Mouse (Mus musculus): ENCODE results near the gene H2-Ab1. TPM values are rescaled to one million over a fixed set of nuclear protein-coding genes. Genes with fewer than 3 reads are reported as not detected.

Gene H2-Ab1
- polyA plus RNA-seq, 1 experiment from 2014 or later = 17.1 TPM

GRCm38 (mm10) chr17:34240916-34241315 lies 16.6 kb upstream of the H2-Ab1 start:
- Histone ChIP-seq H3K27ac (no peak overlapping the region), H3K4me1 (replicated peaks) (no peaks in the 10 kb centered on the region), H3K9me3 (no peaks in the 10 kb centered on the region), H3K4me2 (replicated peaks) (no peak overlapping the region), H3K4me3 (replicated peaks) (no peak overlapping the region), H3K27me3 (replicated peaks) (no peaks in the 10 kb centered on the region), H3K9ac (no peak overlapping the region), H3K36me3 (no peaks in the 10 kb centered on the region)
- no peak for ATAC-seq
- 65% methylated on average over 6 of the region's 6 CpGs for WGBS

GRCm38 (mm10) chr17:34244656-34245055 lies 12.8 kb upstream of the H2-Ab1 start:
- H3K36me3 ChIP-seq = no peaks in the 10 kb centered on the region
- H3K4me2 ChIP-seq (replicated peaks) = no peak overlapping the region
- H3K4me3 ChIP-seq (replicated peaks) = no peak overlapping the region
- ATAC-seq = no peak
- H3K9me3 ChIP-seq = no peaks in the 10 kb centered on the region
- 75% methylated on average over 4 of the region's 4 CpGs for WGBS
- H3K27ac ChIP-seq = no peak overlapping the region
- H3K27me3 ChIP-seq (replicated peaks) = no peaks in the 10 kb centered on the region
- no peaks in the 10 kb centered on the region for H3K4me1 ChIP-seq (replicated peaks)
- H3K9ac ChIP-seq = no peak overlapping the region

GRCm38 (mm10) chr17:34247047-34247446 lies 10.4 kb upstream of the H2-Ab1 start:
- Histone ChIP-seq H3K27me3 (replicated peaks) (no peaks in the 10 kb centered on the region), H3K4me2 (replicated peaks) (no peak overlapping the region), H3K9me3 (no peaks in the 10 kb centered on the region), H3K9ac (0 out of 2 replicates have a peak overlapping the region, but pooled peaks have one; percentile 13), H3K27ac (no peak overlapping the region), H3K36me3 (no peaks in the 10 kb centered on the region), H3K4me1 (replicated peaks) (no peaks in the 10 kb centered on the region), H3K4me3 (replicated peaks) (no peak overlapping the region)
- 89% methylated on average over 3 of the region's 3 CpGs for WGBS
- ATAC-seq = no peak

GRCm38 (mm10) chr17:34248764-34249163 lies 8.7 kb upstream of the H2-Ab1 start:
- WGBS = 55% methylated on average over 2 of the region's 2 CpGs
- H3K9ac ChIP-seq = no peak overlapping the region
- no peak overlapping the region for H3K4me2 ChIP-seq (replicated peaks)
- no peak overlapping the region for H3K27ac ChIP-seq
- H3K9me3 ChIP-seq = no peaks in the 10 kb centered on the region
- H3K4me3 ChIP-seq (replicated peaks) = no peak overlapping the region
- no peak for ATAC-seq
- H3K36me3 ChIP-seq = no peaks in the 10 kb centered on the region
- no peaks in the 10 kb centered on the region for H3K4me1 ChIP-seq (replicated peaks)
- no peaks in the 10 kb centered on the region for H3K27me3 ChIP-seq (replicated peaks)

GRCm38 (mm10) chr17:34249361-34249760 lies 8.1 kb upstream of the H2-Ab1 start:
- H3K36me3 ChIP-seq = no peaks in the 10 kb centered on the region
- no peak for ATAC-seq
- H3K4me1 ChIP-seq (replicated peaks) = no peaks in the 10 kb centered on the region
- H3K9ac ChIP-seq = no peak overlapping the region
- H3K4me3 ChIP-seq (replicated peaks) = no peak overlapping the region
- H3K4me2 ChIP-seq (replicated peaks) = no peak overlapping the region
- H3K27me3 ChIP-seq (replicated peaks) = no peaks in the 10 kb centered on the region
- 40% methylated on average over 3 of the region's 3 CpGs for WGBS
- H3K27ac ChIP-seq = no peak overlapping the region
- no peaks in the 10 kb centered on the region for H3K9me3 ChIP-seq

GRCm38 (mm10) chr17:34249878-34250277 lies 7.6 kb upstream of the H2-Ab1 start:
- H3K4me3 ChIP-seq (replicated peaks) = no peak overlapping the region
- no peaks in the 10 kb centered on the region for H3K9me3 ChIP-seq
- no peaks in the 10 kb centered on the region for H3K36me3 ChIP-seq
- H3K27ac ChIP-seq = no peak overlapping the region
- no peak for ATAC-seq
- no peaks in the 10 kb centered on the region for H3K4me1 ChIP-seq (replicated peaks)
- no peak overlapping the region for H3K4me2 ChIP-seq (replicated peaks)
- WGBS = 17% methylated on average over 4 of the region's 4 CpGs
- H3K9ac ChIP-seq = no peak overlapping the region
- no peaks in the 10 kb centered on the region for H3K27me3 ChIP-seq (replicated peaks)

GRCm38 (mm10) chr17:34251666-34252065 lies 5.8 kb upstream of the H2-Ab1 start:
- WGBS = 60% methylated on average over 4 of the region's 4 CpGs
- H3K4me1 ChIP-seq (replicated peaks) = no peaks in the 10 kb centered on the region
- no peak overlapping the region for H3K4me2 ChIP-seq (replicated peaks)
- H3K4me3 ChIP-seq (replicated peaks) = no peak overlapping the region
- no peaks in the 10 kb centered on the region for H3K36me3 ChIP-seq
- H3K27ac ChIP-seq = no peak overlapping the region
- H3K9me3 ChIP-seq = no peaks in the 10 kb centered on the region
- no peak overlapping the region for H3K9ac ChIP-seq
- H3K27me3 ChIP-seq (replicated peaks) = no peaks in the 10 kb centered on the region
- ATAC-seq = no peak

- 81% methylated on average over 5 of the region's 5 CpGs for WGBS
- no peak for ATAC-seq
- Histone ChIP-seq H3K27me3 (replicated peaks) (no peaks in the 10 kb centered on the region; the same call in 1 of the 2 replicates), H3K4me3 (replicated peaks) (no peak overlapping the region), H3K4me1 (replicated peaks) (no peaks in the 10 kb centered on the region), H3K9ac (no peak overlapping the region), H3K9me3 (no peaks in the 10 kb centered on the region), H3K36me3 (no peaks in the 10 kb centered on the region), H3K27ac (no peak overlapping the region), H3K4me2 (replicated peaks) (no peak overlapping the region)
Observed at GRCm38 (mm10) chr17:34256501-34256900, 988 bp upstream of the H2-Ab1 start.

GRCm38 (mm10) chr17:34260551-34260950 lies 3.1 kb downstream of the H2-Ab1 start:
- Histone ChIP-seq H3K27ac (no peak overlapping the region), H3K4me1 (replicated peaks) (peaks cover 18% of the 10 kb centered on the region), H3K27me3 (replicated peaks) (peaks cover 13% of the 10 kb centered on the region), H3K4me3 (replicated peaks) (no peak overlapping the region), H3K9me3 (no peaks in the 10 kb centered on the region), H3K4me2 (replicated peaks) (no peak overlapping the region), H3K36me3 (no peaks in the 10 kb centered on the region), H3K9ac (no peak overlapping the region)
- 44% methylated on average over 5 of the region's 5 CpGs for WGBS
- no peak for ATAC-seq

- WGBS = 22% methylated on average over 4 of the region's 4 CpGs
- H3K27ac ChIP-seq = no peak overlapping the region
- no peaks in the 10 kb centered on the region for H3K36me3 ChIP-seq
- H3K27me3 ChIP-seq (replicated peaks) = peaks cover 13% of the 10 kb centered on the region
- H3K9me3 ChIP-seq = no peaks in the 10 kb centered on the region
- peaks cover 18% of the 10 kb centered on the region for H3K4me1 ChIP-seq (replicated peaks)
- no peak overlapping the region for H3K4me2 ChIP-seq (replicated peaks)
- H3K9ac ChIP-seq = no peak overlapping the region
- peak; percentile 53; the same call in 1 of the 2 replicates for ATAC-seq
- H3K4me3 ChIP-seq (replicated peaks) = no peak overlapping the region
Observed at GRCm38 (mm10) chr17:34261502-34261901, 4.0 kb downstream of the H2-Ab1 start.

- H3K4me3 ChIP-seq (replicated peaks) = peak overlapping the region; percentile 54
- H3K9ac ChIP-seq = peak overlapping the region; percentile 26; the same call in 1 of the 2 replicates
- H3K36me3 ChIP-seq = no peaks in the 10 kb centered on the region
- WGBS = 1% methylated on average over 8 of the region's 8 CpGs
- H3K27ac ChIP-seq = no peak overlapping the region
- no peaks in the 10 kb centered on the region for H3K9me3 ChIP-seq
- H3K4me1 ChIP-seq (replicated peaks) = peaks cover 18% of the 10 kb centered on the region
- H3K4me2 ChIP-seq (replicated peaks) = peak overlapping the region; percentile 98
- H3K27me3 ChIP-seq (replicated peaks) = peaks cover 13% of the 10 kb centered on the region
- ATAC-seq = peak; percentile 84
Observed at GRCm38 (mm10) chr17:34263068-34263467, 5.6 kb downstream of the H2-Ab1 start.

- WGBS = 7% methylated on average over 14 of the region's 14 CpGs
Observed at GRCm38 (mm10) chr17:34263811-34264371, 6.4 kb downstream of the H2-Ab1 start.

More at GRCm38 (mm10) chr17:34263811-34264371, 6.4 kb downstream of the H2-Ab1 start:
- ATAC-seq = no peak
- H3K4me2 ChIP-seq (replicated peaks) = peak overlapping the region; percentile 98
- H3K27me3 ChIP-seq (replicated peaks) = peaks cover 13% of the 10 kb centered on the region
- no peaks in the 10 kb centered on the region for H3K9me3 ChIP-seq
- H3K4me3 ChIP-seq (replicated peaks) = peak overlapping the region; percentile 54
- H3K36me3 ChIP-seq = no peaks in the 10 kb centered on the region
- peaks cover 18% of the 10 kb centered on the region for H3K4me1 ChIP-seq (replicated peaks)
- no peak overlapping the region for H3K9ac ChIP-seq
- H3K27ac ChIP-seq = no peak overlapping the region
